ENCODE assay signal across 23 mouse cellular contexts in genomic region chr17:63930634-63931033, GRCm38 (mm10).
DNase-seq lines count a peak whose midpoint lies in the region; ATAC-seq and TF ChIP-seq lines count a peak whose summit lies in the region.
"Had no signal": no experiment of that assay in that cellular context is flagged by ENCODE, and none has a peak within 500 bp of the region (broad histone marks: within the 10 kb centered on the region; RNA-seq: fewer than 3 reads in every experiment).

No protein-coding gene starts in this region.

- TF ChIP-seq EP300 in liver, postnatal 0 days (IDR thresholded peaks at IDR 0.05; ENCODE audit: low read depth): no peak

- H3K4me2 ChIP-seq in liver, postnatal 0 days (ENCODE audit: low read depth, low read length): no peak overlapping the region
- H3K4me2 ChIP-seq: hindbrain, embryonic 15.5 days; limb, embryonic 13.5 days; neural tube, embryonic 15.5 days had no signal

- no peaks in the 10 kb centered on the region for H3K9me3 ChIP-seq in liver, postnatal 0 days (ENCODE audit: low read length)
- H3K9me3 ChIP-seq: hindbrain, embryonic 15.5 days; limb, embryonic 13.5 days; neural tube, embryonic 15.5 days had no signal

- DNase-seq in kidney, adult 2 months: peak; percentile 31
- no peak for DNase-seq in kidney, adult 11 months
- no peak for DNase-seq in liver, postnatal 0 days
- no peak for DNase-seq in liver
- DNase-seq in ES-CJ7 (ENCODE audit: low read depth, low spot score): peak; percentile 19
- peak; percentile 21 for DNase-seq in kidney, postnatal 14 days
- DNase-seq in layer of hippocampus, adult 8-10 months (ENCODE audit: low spot score in 2 of 2): no peak
- no peak for DNase-seq in left cerebral cortex, adult 18-20 months (ENCODE audit: low spot score in 2 of 2)
- DNase-seq: adrenal gland, postnatal 36 days; cerebellum, adult 11-12 months; cerebellum, postnatal 14 days; embryo, embryonic 11 days; gastrocnemius, postnatal 25 days; heart, postnatal 36 days; lung, adult 2 months; lung, postnatal 4 days; right cerebral cortex, postnatal 25 days; thymus, postnatal 25 days had no signal

- H3K4me3 ChIP-seq in kidney, adult 2 months (ENCODE audit: insufficient read depth, low read depth, low read length): no peak overlapping the region
- no peak overlapping the region for H3K4me3 ChIP-seq in liver, postnatal 0 days (ENCODE audit: low read depth, low read length)
- H3K4me3 ChIP-seq: hindbrain, embryonic 15.5 days; limb, embryonic 13.5 days; neural tube, embryonic 15.5 days had no signal

- WGBS in kidney, adult 2 months: 27% methylated on average over 4 of the region's 4 CpGs
- 54% methylated on average over 4 of the region's 4 CpGs for WGBS in liver, postnatal 0 days (ENCODE audit: insufficient replicate concordance)

- no peaks in the 10 kb centered on the region; the same call in 1 of the 2 replicates for H3K36me3 ChIP-seq in kidney, adult 2 months (ENCODE audit: control insufficient read depth, insufficient read depth, low read length)
- H3K36me3 ChIP-seq in liver, postnatal 0 days (replicated peaks; ENCODE audit: insufficient read depth, low read length): no peaks in the 10 kb centered on the region; the same call in 1 of the 2 replicates

- no peak for TF ChIP-seq CTCF in kidney, adult 2 months (conservative IDR thresholded peaks at IDR 0.05; ENCODE audit: insufficient read depth, insufficient read length, low read depth, low read length)
- no peak for TF ChIP-seq CTCF in liver, postnatal 0 days (IDR thresholded peaks at IDR 0.05; ENCODE audit: low read depth)

- no peak overlapping the region for H3K9ac ChIP-seq in liver, postnatal 0 days (replicated peaks)
- H3K9ac ChIP-seq: hindbrain, embryonic 15.5 days; limb, embryonic 13.5 days; neural tube, embryonic 15.5 days had no signal

- H3K27ac ChIP-seq in kidney, adult 2 months (ENCODE audit: insufficient read depth, low read depth, low read length): no peak overlapping the region
- no peak overlapping the region for H3K27ac ChIP-seq in liver, postnatal 0 days (ENCODE audit: low read depth)
- H3K27ac ChIP-seq: hindbrain, embryonic 15.5 days; limb, embryonic 13.5 days; neural tube, embryonic 15.5 days had no signal

- peaks cover 4% of the 10 kb centered on the region for H3K4me1 ChIP-seq in kidney, adult 2 months (ENCODE audit: control insufficient read depth, insufficient read depth, low read length)
- peaks cover 4% of the 10 kb centered on the region; the same call in 1 of the 2 replicates for H3K4me1 ChIP-seq in liver, postnatal 0 days (ENCODE audit: insufficient read depth)
- H3K4me1 ChIP-seq: hindbrain, embryonic 15.5 days; limb, embryonic 13.5 days; neural tube, embryonic 15.5 days had no signal

- H3K27me3 ChIP-seq in kidney, adult 2 months (replicated peaks; ENCODE audit: control insufficient read depth, insufficient read depth, low read length): no peaks in the 10 kb centered on the region
- H3K27me3 ChIP-seq in liver, postnatal 0 days (ENCODE audit: insufficient read depth, low read length): no peaks in the 10 kb centered on the region
- H3K27me3 ChIP-seq: hindbrain, embryonic 15.5 days; limb, embryonic 13.5 days; neural tube, embryonic 15.5 days had no signal

- peak; percentile 21; the same call in 1 of the 2 replicates for ATAC-seq in liver, postnatal 0 days
- ATAC-seq: forebrain, embryonic 16.5 days; midbrain, embryonic 16.5 days had no signal

- TF ChIP-seq POLR2A in kidney, adult 2 months (IDR thresholded peaks at IDR 0.05; ENCODE audit: low read depth, low read length): no peak

Comparison
In these comparisons a context has a peak if more than half of its experiments do, and no peak if none do; other contexts are left out.
1. DNase-seq: peak in kidney, adult 2 months (single experiment), ES-CJ7 (single experiment) and kidney, postnatal 14 days (single experiment); none in kidney, adult 11 months (single experiment), liver, postnatal 0 days (single experiment), liver (single experiment), layer of hippocampus, adult 8-10 months (0 of 2) and left cerebral cortex, adult 18-20 months (0 of 2).